Mouse (Mus musculus): Measurements from ENCODE around the gene Alpk3. TPM values are rescaled to one million over a fixed set of nuclear protein-coding genes. Genes with fewer than 3 reads are reported as not detected.

Gene Alpk3
- total and polyA plus RNA-seq, 3 experiments, result under 0.01 to 0.03 TPM; not detected in 1

- TF ChIP-seq EP300 (IDR thresholded peaks at IDR 0.05; ENCODE audit: low read depth in 1 of 2, low read length in 2 of 2), result no peak
Observed at GRCm38 (mm10) chr7:81154960-81155359, 97.6 kb downstream of the Alpk3 start (continued).

Other genes starting within 250 kb of the Alpk3 start
- gene Iqgap1, start 231.6 kb upstream of the Alpk3 start, total RNA-seq (2012; rRNA removed), result 20.6 and 29.4 TPM in 2 replicates
- 10 to 100 TPM; 58.8 to 87.9 TPM for gene Iqgap1, start 231.6 kb upstream of the Alpk3 start, polyA plus RNA-seq (2012; ENCODE audit: insufficient read depth in 1 of 2, insufficient read length in 2 of 2, low read depth in 1 of 2, low replicate concordance in 2 of 2, missing spikeins in 1 of 2)
- 1.1 and 1.2 TPM in 2 replicates for gene Zscan2, start 196.7 kb upstream of the Alpk3 start, total RNA-seq (2012; rRNA removed)
- gene Zscan2, start 196.7 kb upstream of the Alpk3 start, polyA plus RNA-seq (2012; ENCODE audit: insufficient read depth in 1 of 2, insufficient read length in 2 of 2, low read depth in 1 of 2, low replicate concordance in 2 of 2, missing spikeins in 1 of 2), result 1 to 10 TPM in 1 of 2 experiments, not detected in 1; 2.4 TPM
- 58.0 and 67.0 TPM in 2 replicates for gene Wdr73, start 156.3 kb upstream of the Alpk3 start, total RNA-seq (2012; rRNA removed)
- gene Wdr73, start 156.3 kb upstream of the Alpk3 start, polyA plus RNA-seq (2012; ENCODE audit: insufficient read depth in 1 of 2, insufficient read length in 2 of 2, low read depth in 1 of 2, low replicate concordance in 2 of 2, missing spikeins in 1 of 2), result 10 to 100 TPM in 1 of 2 experiments, not detected in 1; 57.8 TPM
- gene Nmb, start 152.5 kb upstream of the Alpk3 start, total RNA-seq (2012; rRNA removed), result 4.4 and 4.7 TPM in 2 replicates
- gene Nmb, start 152.5 kb upstream of the Alpk3 start, polyA plus RNA-seq (2012; ENCODE audit: insufficient read depth in 1 of 2, insufficient read length in 2 of 2, low read depth in 1 of 2, low replicate concordance in 2 of 2, missing spikeins in 1 of 2), result 1 to 10 TPM in 1 of 2 experiments, not detected in 1; 4.6 TPM
- 132 and 144 TPM in 2 replicates for gene Sec11a, start 109.8 kb upstream of the Alpk3 start, total RNA-seq (2012; rRNA removed)
- 100 to 1,000 TPM in 1 of 2 experiments, not detected in 1; 114 TPM for gene Sec11a, start 109.8 kb upstream of the Alpk3 start, polyA plus RNA-seq (2012; ENCODE audit: insufficient read depth in 1 of 2, insufficient read length in 2 of 2, low read depth in 1 of 2, low replicate concordance in 2 of 2, missing spikeins in 1 of 2)
- gene Zfp592, start 63.9 kb upstream of the Alpk3 start, total RNA-seq (2012; rRNA removed), result 12.9 and 14.7 TPM in 2 replicates
- gene Zfp592, start 63.9 kb upstream of the Alpk3 start, polyA plus RNA-seq (2012; ENCODE audit: insufficient read depth in 1 of 2, insufficient read length in 2 of 2, low read depth in 1 of 2, low replicate concordance in 2 of 2, missing spikeins in 1 of 2), result 10 to 100 TPM in 1 of 2 experiments, not detected in 1; 33.0 TPM
- not detected in 2 replicates for gene Slc28a1, start 57.2 kb downstream of the Alpk3 start, total RNA-seq (2012; rRNA removed)
- gene Slc28a1, start 57.2 kb downstream of the Alpk3 start, polyA plus RNA-seq (2012; ENCODE audit: insufficient read depth in 1 of 2, insufficient read length in 2 of 2, low read depth in 1 of 2, low replicate concordance in 2 of 2, missing spikeins in 1 of 2), result not detected
- gene Pde8a, start 156.0 kb downstream of the Alpk3 start, total RNA-seq (2012; rRNA removed), result not detected in 2 replicates
- under 1 TPM in 1 of 2 experiments, not detected in 1; 0.11 TPM for gene Pde8a, start 156.0 kb downstream of the Alpk3 start, polyA plus RNA-seq (2012; ENCODE audit: insufficient read depth in 1 of 2, insufficient read length in 2 of 2, low read depth in 1 of 2, low replicate concordance in 2 of 2, missing spikeins in 1 of 2)

Data from MEL (cell line).